Mouse (Mus musculus) cerebellum, postnatal 10 days (tissue): ENCODE data around the gene Ddi2.
"Not testable (repeated sequence)": the region's sequence is repeated elsewhere in the genome, so short reads cannot be mapped to it uniquely, and the experiment has no call there.

Experiments
- DNase-seq, 2 experiments: peaks; one replicate each; pipeline ENCODE4 v3.0.0; 2021; ENCODE audit warnings: mixed read lengths in 2 of 2

Ddi2 gene

DNA sequence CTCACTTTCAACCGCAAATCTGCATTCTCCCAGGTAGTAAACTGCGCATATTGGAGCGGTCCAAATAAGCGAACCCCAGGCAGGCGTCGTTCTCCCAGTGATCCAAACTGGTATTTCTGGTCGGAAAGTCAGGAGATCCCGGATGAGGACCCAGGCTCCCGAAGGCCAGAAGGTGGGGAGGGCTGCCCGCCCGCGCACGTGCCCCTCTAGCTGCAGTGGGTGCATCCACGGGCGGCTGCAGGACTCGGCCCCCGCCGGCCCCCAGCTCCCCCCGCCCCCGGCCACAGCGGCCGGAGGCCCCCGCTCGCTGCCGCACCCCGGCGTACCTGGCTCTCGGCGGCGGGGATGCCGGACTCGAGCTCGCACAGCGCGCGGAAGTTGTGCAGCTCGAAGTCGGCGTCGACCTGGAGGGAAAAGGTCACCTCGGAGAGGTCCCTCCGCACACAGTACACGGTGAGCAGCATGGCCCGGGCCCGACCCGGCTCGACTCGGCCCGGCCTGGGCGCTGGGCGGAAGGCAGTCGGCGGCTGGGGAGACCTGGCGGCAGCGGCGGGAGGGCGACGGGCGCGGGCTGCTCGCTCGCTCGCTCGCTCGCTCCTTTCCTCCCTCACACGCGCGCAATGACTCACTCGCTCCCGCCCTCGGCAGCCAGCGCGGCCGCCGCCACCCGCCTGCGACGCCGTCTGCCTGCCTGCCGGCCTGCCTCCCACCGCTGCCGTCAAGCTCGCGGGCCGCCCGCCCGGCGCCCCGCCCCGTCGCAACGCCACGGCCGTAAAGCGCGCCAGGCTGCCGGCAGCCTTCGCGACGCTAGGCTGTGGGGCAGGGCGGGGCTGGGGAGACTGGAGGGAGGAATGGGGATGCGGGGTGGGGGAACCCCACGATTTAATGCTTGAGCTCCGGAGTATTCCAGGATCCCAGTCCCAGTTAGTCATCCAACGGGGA lies at the start of gene Ddi2:
TSS of gene Ddi2 (minus strand) at position 689 of the 942 bp plus-strand sequence.
- peak; percentile 96 to 98 for DNase-seq

DNA sequence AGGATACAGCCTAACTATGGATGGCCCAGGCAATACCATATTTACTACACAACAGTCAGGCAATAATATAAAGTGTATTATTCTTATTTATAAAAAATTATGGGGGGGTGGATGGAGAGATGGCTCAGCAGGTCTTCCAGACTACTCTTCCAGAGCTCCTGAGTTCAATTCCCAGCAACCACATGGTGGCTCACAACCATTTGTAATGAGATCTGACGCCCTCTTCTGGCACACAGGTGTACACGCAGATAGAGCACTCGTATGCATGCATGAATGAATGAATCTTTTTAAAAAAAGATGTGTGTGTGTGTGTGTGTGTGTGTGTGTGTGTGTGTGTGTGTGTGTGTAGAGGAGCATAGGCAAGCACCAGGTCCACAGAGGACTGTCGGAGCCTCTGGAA lies 49.8 kb upstream of the Ddi2 start:
- not testable (repeated sequence) for DNase-seq

DNA sequence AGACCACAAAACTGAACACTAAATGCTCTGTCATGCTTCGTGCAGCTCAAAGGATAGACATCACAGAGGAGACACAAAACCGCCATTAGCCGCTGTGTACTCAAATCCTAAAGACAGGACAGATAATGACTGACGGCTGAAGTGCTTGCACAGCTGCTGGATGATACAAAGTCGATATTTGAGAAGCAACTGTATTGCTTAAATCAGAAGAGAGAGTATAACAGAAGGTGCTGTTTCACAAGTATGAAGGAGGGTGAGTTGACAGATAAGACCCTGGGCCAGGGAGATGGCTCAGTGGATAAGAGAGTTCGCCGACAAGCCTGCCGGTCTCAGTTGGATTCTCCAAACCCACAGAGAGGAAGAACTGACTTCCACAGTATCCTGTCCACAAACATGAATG lies 48.6 kb upstream of the Ddi2 start:
- no peak for DNase-seq

DNA sequence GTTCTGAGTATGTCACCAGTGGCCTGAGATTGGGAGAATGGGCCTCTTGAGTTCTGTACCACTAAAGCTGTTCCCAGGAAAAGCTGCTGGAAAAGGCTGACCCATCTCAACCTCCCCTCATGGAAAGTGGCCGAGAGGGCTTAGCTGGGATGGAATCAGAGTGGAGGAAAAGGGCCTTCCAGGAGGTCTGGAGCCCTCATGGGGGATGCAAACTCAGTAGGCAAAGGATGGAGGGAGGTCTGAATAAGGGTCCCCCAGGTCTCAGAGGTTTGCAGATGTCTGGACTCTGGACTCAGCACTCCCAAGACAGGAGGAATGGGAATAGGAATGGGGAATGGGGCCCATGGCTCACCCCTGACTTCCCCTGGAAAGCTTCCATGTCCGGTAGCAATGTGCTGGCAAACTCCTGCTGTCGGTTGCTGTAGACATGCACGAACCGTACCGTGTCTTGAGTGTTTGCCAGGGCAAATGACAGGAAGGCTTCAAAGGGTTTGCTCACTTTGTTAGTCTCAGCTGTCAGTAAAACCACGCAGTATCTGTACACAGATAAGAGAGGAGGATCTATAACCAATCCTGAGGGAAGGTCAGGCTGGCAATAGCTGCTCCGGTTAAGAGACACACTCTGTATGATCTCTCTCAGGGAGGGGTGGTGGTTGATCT lies 46.4 kb upstream of the Ddi2 start:
- peak in 1 of 2 experiments; percentile 41 for DNase-seq

DNA sequence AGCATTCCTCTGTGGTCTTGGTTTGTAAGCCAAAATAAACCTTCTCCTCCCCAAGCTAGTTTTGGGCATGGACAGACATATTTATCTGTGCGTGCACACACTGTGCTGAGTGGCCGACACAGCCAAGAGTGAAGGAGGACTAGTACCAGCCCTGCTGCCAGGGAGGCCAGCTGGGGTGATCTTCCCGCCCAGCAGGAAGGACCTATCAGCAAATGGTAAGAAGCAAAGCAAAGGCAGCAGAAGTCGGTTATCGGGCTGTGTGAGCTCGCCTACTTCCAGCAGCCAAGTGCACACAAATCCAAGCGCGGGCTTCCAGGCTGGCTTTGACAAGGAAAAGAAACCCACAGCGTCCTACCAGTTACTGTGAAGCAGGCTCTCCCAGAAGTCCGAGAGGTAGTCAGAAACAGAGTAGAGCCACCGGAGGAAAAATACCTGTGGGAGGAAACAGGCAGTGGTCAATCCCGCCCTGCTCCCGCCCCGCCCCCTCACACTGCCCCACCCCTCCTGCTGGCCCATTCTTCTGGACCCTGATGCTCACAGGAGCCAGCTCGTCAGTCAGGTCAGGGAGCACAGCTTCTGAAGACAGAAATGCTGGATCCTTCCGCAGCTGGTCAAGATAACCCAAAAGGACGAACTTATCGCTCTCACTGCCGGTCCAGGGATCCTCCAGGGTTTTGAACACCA lies 44.3 kb upstream of the Ddi2 start:
- peak; percentile 84 to 90 for DNase-seq

DNA sequence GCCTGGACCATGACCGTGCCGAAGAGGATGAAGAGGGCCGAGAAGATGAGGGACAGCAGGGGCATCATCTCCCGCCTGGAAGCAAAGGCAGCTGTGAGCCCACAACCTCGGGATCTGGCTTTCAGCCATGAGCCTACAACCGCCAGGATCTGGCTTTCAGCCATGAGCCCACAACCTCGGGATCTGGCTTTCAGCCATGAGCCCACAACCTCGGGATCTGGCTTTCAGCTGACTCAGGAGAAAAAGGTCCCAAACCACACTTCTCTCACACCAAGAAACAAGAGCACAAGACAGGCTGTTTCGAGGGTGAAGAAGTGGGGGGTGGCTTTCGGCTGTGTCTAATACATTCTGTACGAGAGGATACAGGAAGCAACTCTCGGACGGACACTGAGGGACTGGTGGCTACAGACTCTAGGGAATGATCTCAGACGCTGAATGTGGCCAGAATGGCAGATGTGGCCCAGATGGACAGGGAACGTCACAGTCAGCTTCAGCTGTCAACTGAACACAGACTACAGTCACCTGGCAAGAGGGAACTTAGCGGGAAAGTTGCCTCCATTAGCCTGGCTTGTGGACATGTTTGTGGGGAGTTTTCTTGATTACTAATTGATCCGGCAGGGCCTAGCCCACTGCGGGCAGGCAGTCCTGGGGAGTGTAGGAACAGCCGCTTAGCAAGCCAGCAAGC lies 43.6 kb upstream of the Ddi2 start:
- peak; percentile 77 to 83 for DNase-seq

DNA sequence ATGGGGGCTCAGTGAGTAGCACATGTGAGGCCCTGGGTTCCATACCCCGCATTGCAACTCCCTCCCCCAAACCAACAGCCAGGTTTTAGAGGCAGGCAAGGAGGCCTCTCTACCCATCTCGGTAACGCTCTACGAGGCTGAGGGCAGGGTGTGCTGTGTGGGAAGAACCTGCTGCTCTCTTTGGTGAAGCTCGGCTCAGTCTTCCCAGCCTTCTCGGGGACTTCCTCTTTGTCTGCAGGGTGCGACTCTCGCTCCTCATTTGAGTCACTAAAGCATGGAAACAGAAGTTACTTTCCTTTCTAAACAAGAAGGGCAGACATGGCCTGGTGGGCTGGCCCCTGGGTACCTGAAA lies 43.1 kb upstream of the Ddi2 start:
- DNase-seq = no peak

DNA sequence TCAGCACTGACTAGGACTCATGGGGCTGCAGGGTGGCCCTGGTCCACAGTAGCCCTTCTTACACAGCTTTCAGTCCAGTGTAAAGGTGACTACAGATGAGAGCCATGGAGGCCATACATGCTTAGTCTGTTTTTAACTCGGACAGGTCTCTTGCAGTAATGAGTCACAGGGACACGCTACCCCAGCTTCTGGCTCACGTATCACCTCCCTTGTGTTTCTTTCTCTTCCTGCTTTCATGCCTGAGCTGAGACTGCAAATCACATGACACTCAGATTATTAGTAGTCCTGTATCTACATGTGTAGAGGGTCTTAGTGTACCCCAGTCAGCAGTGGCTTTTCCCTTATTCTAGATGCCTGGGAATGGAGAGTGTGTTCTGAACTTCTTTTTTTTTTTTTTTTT lies 41.8 kb upstream of the Ddi2 start:
- DNase-seq = no peak

DNA sequence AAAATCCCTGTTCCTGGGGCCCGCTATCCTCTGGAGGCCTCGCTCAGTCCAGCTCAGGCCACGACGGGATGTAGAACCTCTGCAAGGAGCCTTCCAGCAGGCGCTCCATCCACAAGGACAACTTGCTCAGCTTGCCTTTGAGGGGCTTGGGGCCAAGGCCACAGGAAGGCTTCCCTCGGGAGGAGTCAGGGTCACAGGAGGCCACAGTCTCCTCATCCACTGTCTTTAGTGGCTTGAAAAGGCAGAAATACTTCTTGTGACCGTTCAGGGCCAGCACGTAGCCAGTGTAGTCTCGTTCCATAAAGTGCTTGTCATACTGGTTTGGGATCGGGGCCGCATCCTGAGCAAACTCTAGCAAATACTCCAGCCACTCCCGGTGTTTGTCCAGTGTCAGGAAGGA lies 40.3 kb upstream of the Ddi2 start:
- DNase-seq = no peak

DNA sequence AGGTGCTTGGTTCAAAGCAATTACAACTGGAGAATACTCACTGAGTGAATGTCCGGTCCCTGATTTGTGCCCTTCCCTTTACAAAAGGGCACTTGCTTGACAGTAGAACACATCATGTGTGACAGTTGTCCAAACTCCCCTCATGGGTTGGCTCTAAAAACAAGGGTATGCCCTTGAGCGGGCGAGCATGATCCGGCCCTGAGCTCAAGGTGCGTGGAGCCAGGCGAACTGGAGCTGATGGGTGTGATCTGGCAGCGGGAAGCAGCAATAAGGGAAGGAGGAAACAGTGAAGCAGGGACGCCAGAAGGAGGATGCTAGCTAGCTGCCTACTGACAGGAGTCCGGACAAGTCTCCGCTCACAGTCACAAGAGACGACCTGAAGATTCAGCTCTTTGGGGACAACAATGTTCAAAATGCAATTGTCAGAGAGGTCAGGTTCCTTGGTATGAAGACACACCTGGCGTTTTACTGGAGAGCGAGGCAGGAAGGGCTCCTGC lies 38.9 kb upstream of the Ddi2 start:
- no peak for DNase-seq

DNA sequence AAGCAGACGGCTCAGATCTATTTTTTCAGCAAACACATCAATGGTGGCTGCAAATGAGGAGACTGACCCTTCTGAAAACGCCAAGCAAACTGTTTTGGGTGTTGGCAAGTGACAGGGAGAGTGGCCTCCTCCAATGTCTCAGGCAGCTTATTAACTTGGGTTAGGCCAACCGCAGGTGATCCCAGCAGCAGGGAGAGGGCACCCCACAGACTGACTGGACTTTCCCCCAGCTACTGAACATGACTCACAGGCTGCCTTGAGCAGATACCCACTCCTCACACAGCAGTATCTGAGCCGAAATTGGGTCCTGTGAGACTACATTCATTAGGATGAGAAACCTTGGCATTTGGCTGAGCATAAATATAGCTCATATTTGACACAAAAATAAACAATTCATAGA lies 37.7 kb upstream of the Ddi2 start:
- no peak for DNase-seq

DNA sequence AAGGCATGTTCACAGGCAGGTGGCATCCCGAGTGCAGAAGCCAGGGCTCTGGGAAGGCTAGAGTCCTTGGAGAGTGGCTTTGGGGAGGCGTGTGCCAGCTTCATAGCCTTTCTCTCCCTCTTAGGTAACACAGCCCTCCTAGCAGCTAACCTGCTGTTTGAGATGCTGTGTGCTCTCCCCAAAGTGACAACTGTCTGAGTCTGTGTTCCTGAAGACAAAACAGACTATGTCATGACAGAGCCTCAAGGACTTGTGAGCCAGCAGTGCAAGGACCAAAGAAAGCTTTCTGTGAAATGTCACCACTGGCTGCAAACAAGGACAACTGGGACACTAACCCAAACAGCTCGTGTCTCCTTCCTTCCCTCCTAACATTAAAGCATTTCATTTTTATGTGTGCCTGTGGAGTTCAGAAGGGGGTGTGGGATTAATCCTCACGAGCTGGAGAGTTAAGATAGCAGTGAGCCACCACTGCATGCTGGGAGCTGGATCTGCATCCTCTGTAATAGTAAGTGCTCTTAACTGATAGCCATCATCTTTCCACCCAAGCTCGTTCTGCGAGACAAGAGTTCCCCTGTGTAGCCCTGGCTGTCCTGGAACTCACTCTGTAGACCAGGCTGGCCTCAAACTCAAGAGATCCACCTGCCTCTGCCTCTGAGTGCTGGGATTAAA lies 35.8 kb upstream of the Ddi2 start:
- DNase-seq = no peak

DNA sequence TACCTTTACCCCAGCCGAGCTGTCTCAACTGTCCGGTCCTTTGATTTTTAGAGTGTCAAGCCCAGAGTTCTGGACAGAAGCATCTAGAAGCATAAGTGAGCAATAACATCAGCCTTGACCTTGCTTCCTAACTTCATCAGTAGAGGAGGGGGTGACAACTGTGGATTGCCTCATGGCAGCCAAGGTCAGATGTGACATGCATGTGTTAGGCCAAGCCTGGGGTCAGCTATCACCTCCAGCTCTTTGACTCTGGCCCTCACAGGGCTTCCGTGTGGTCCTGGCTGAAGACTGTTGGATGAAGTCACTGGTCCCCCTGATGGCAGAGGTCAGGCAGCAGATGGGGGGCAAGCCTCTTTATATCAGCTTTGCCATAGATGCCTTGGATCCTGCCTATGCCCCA lies 33.9 kb upstream of the Ddi2 start:
- DNase-seq = no peak

DNA sequence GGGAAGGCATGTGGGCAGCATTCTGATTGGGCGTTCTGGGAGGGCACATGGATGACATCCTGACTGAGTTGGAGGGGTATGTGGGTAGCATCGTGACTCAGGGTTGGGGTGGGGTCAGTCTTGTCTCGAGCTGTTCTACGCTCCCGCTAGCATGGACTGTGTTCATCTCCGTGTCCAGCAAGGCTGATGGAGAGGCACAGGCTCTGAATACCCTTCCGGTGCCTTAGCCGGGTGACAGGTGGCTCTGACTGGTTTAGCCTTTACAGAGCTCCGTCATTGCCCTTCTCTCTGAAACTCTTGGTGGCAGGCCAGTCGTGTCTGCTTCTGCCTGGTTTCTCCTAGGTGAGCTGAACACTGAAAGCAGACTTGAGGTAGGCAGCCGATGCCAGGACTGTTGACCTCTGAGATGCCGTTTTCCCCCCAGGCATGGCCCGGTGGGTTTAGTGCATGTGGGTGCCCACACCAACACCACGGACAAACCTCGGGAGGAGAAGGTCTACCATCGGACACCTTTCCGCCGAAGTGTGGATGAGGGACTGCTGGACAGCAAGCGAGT lies 32.2 kb upstream of the Ddi2 start:
- DNase-seq = no peak

DNA sequence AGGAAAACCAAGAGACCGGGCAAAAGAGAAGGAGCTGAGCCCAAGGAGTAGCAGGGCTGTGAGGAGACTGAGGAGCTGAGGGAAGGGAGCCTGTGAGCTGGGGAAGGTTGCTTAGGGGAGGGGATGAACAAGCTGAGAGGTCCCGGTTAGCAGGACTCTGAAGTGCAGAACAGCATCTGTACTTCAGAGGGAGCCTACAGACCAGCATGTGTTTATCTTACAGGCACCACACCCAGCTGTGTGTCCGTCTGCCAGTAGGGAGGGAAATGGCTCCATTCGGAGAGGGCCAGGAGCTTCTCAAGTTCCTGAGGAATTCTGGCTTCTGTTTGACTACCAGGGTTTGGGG lies 28.8 kb upstream of the Ddi2 start:
- DNase-seq = no peak

DNA sequence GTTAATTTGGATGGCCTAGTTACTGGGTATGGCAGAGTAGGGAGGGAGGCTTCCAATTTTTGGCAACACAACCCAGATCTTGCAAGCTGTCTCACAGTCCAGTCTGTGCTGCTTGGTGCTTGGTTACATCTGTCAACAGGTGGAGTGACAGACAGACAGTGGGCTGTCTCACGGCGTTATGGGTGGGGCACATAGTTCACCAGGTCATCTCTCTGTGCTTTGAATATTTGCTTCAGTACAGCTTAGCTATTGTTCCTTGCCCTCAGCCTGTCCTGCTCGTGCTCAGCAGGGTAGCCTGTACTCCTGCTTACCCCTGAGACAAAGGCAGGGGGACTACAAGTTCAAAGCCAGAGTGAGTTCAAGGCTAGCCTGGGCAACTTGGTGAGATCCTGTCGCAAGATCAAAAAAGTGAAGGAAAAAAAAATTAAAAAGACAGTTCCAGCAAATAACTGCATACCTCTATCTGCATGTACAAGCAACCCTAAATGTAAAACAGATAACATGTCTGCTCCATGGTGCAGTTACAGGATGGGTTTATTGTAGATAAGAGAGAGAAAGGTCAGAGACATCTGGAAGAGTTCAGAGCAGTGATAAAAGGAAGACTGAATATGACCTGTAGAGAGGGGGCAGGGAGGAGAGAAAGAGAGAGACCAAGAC lies 28.3 kb upstream of the Ddi2 start:
- DNase-seq = no peak

DNA sequence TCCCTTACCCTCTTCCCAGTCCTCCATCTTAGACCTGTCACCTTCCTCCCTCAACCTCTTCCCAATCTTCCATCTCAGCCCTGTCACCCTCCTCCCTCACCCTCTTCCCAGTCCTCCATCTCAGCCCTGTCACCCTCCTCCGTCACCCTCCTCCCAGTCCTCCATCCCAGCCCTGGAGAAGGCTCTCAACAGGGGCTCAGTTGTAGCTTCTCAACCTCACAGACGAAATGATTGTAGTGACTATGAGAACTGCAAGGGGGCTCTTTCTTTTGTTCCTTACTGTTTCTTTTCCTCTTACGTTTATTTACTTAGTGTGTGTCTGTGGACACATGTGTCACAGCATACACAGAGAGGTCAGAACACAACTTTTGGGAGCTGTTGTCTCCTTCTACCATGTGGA lies 27.6 kb upstream of the Ddi2 start:
- DNase-seq = no peak

DNA sequence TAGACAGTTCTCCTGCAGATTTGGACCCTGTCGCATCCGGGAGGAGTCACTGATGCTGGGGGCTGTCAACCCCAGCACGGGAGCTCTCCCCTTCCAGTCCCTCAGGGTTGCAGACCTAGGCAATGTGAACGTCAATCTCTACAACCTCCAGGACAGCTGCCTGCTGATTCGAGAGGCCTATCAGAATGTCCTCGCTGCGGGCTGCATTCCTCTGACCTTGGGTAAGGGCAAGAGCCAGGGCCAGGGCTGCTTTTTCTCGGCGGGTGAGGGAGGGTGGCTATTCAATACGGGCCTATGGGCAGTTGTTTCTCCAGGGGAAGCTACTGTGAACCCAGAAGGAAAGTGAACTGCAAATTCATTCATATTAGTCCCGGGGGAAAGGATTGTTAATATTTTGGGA lies 26.3 kb upstream of the Ddi2 start:
- no peak for DNase-seq

DNA sequence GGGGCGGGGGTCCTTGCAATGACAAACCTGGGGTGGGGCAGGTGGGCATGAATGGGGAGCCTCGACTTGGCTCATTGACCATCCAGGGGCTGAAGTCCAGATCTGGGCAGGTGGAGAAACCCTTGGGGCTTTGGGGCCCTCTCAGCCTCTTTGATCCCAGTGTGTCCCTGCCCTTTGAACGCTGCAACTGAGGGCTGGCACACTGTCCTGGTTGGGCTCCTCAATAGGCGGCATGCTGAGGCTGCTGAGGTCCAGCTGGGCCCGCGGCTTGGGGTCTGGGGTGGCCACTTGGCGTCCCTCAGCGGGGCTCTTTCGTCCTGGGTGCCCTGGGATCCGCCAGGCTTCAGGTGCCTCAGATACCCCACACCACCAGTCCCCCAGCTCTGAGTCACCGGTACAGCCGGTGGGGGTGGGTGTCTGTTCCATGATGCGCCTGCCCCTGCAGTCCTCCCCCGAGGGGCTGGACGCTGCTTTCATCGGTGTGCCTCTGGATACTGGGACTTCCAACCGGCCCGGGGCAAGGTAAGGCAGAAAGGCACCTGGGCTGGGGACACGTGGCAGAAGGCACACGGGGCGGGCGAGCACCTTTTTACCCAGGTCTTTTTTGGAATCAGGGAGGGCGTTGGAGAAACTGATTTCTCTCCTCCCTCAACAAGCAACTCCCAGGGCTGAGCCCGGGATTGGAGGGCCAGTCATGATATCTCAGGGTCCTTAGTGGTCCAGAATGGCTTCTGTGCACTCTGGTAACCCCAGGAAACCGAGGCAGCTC lies 23.5 kb upstream of the Ddi2 start, which contains the start of gene Agmat:
TSS of gene Agmat (plus strand) at position 95 of the 769 bp plus-strand sequence.
- DNase-seq = no peak

DNA sequence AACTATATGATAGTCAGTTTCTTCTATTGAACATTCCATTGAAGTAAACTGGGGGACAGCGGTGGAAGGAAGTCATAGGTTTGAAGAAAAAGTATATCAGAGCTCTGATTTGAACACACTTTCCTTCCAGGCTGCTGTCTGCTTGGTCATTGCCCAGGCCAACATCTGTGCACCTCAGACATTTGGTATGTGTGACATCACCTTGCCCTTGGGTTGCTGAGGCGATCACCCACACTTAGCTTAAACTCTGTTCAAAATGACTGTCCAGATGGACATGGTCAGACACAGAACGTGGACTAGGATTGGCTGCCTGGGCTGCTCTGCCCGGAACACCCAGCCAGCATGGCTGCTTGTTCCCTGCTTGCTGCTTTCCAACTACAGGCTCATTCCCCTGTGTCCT lies 19.2 kb upstream of the Ddi2 start:
- DNase-seq = no peak

DNA sequence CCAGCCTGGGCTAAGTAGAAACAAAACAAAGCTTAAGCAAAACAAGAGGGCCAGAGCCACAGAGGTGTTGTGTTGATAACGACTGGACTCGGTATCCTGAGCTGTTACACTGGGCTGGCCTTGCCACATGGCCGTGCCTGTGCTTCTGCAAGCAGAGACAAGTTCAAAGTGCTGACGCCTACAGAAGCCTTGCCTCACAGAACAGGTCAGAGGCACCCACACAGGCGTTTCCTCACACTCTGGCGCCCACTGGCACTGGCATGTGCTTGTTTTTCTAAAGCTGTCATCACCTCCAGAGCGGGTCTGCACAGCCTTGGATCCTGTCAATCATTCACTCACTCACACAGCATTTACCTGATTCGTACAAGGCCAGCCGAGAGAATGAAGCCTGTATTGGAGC lies 18.6 kb upstream of the Ddi2 start:
- no peak for DNase-seq
